Mouse (Mus musculus): ENCODE data around the gene U2af1.
"Not testable (repeated sequence)": the region's sequence is repeated elsewhere in the genome, so short reads cannot be mapped to it uniquely, and the experiment has no call there.

The U2af1 gene

DNA sequence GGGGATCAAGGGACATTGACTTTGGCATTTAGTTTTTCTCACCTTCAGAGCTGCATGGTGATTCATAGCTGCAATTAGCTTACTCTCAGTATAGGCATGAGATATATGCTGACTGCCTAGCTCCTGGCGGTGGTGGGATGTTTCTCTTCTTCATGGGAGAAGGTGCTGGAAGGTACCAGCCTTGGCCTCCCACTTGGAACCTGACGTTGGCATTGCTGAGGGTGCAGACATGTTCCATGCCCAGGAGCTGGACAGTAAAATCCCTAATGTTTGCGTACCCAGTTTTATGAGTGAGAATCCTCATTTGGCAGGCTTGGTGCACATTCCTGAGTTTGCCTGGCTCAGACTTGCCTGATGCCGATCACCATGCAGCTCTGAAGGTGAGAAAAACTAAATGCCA is 35.6 kb downstream of the U2af1 start:
- no peak for DNase-seq (ENCODE audit: low spot score in 2 of 2)

DNA sequence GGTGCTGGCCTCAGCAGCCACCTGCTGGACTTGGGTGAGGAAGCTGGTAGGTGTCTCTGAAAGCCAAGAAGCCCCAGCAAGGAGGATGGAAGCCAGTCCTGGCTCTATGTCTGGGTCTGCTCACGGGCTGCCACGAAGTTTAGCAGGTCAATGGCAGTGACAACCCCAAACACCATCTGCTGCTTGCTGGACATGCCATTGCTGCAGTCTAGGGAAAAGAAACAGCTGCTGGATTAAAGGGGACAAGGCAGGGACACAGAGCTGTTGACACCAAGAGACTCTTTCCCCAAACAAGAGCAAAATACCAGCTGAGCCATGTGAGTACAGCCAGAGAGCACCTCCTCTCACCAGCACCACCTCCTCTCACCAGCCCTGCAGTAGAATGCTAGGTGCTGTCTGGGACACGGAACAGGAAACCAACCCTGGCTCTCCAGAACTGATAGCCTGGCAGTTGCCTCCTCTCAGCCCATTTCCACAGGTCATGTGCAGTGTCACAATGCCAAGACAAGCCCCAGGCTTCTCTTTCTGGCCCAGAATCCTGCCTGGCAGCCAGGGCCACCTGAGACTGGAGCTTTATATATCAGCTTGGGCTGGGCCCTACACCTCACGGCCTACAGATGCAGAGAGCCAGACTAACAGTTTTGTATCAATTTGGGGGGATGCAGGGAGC is 45.5 kb downstream of the U2af1 start:
- peak; percentile 52 to 58 for DNase-seq (ENCODE audit: low spot score in 2 of 2)

GRCm38 (mm10) chr17:31609895-31610294 is 48.8 kb downstream of the U2af1 start:
- no peak for DNase-seq (ENCODE audit: low spot score in 2 of 2)

DNA sequence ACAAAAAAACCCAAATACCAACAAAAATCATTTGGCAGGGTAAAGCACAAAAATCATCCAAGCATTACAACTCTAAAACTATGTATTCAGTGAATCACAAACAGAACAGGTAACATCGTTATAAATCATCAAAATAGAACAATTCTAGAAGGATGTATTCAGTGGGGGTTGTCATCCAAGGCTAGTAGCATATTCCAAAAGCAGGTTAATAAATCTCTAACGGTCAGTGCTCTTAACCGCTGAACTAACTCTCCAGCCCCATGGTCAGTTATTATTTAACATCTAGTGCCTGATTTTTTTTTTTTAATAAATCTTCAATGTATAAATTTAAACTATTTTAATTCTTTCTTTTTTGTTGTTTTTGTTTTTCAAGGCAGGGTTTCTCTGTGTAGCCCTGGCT is 49.5 kb downstream of the U2af1 start:
- not testable (repeated sequence) for DNase-seq (ENCODE audit: low spot score in 2 of 2)

DNA sequence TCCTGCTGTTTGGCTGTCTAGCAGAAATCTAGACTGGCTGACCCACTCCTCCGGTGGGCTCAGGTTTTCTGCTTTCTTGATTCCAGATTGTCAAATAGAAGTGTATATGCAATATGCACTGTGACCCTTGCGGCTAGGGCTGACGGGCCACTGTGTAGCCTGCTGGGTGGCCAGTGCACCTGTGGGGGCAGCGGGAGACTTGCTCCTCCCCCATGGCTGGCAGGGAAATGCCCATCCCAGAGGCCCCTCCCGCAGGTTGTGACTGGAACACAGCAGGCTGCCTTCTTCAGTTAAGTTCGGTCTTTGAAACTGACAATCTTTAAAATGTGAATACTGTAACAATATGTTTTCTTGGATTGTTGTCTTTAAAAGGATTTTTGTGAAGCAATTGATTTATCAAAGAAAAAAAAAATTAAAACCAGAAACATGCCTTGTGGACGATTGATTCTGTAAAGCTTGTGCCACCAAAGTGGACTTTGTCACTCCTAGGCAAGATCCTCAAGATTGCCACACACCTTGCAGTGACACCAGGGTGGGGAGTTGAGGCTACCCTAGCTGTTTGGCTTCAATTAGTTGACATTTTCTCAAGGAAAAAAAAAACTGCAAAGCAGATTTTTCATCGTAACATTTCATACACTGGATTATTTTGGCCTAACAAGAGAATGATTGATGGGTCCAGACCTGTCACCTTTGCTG is 51.3 kb downstream of the U2af1 start:
- DNase-seq (ENCODE audit: low spot score in 2 of 2) = no peak

- no peak for DNase-seq (ENCODE audit: low spot score in 2 of 2)
Measured at GRCm38 (mm10) chr17:31606424-31606823, 52.3 kb downstream of the U2af1 start.

- DNase-seq (ENCODE audit: low spot score in 2 of 2) = no peak
Measured at GRCm38 (mm10) chr17:31598593-31598992, 60.1 kb downstream of the U2af1 start.

DNA sequence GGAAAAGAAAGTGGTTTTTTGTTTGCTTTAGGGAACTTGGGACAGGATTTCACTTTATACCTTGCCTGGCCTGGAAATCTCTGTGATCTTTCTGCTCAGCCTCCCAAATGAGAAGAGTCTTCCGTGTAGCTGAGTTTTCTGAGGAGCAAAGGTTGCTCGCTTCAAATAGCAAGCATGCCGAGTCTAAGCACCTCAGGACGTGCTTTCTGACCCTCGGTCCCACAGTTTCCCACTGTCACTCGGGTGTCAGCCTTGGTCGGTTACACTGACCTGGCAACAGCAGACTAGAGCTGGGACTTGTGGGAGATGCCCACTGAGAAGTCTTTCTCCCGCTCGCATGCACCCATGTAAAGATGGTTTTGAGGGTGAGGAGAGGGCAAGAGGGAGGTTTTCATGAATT is 60.7 kb downstream of the U2af1 start:
- no peak for DNase-seq (ENCODE audit: low spot score in 2 of 2)

Measured in heart, adult 9 months (tissue).